ENCODE assay signal across 15 mouse cellular contexts in genomic region chr15:8783567-8783966, GRCm38 (mm10).
"Had no signal": no experiment of that assay in that cellular context is flagged by ENCODE, and none has a peak within 500 bp of the region (broad histone marks: within the 10 kb centered on the region; RNA-seq: fewer than 3 reads in every experiment).

No protein-coding gene starts in this region.

- H3K4me1 ChIP-seq: liver, embryonic 15.5 days had no signal

- H3K27me3 ChIP-seq: limb, embryonic 13.5 days; liver, embryonic 15.5 days; neural tube, embryonic 13.5 days had no signal

- DNase-seq: kidney, postnatal 36 days; layer of hippocampus, adult 9-11 months; layer of hippocampus, postnatal 36 days; lung, adult 2 months; lung, postnatal 36 days; midbrain, embryonic 14.5 days; right cerebral cortex, postnatal 4 days; spleen, adult 18-20 months; thymus, adult 18-20 months; thymus, postnatal 14 days had no signal

- H3K9ac ChIP-seq: limb, embryonic 13.5 days; liver, embryonic 15.5 days; neural tube, embryonic 13.5 days had no signal

- ATAC-seq: lung, postnatal 0 days had no signal

- H3K36me3 ChIP-seq: limb, embryonic 13.5 days; liver, embryonic 15.5 days; neural tube, embryonic 13.5 days had no signal

- H3K9me3 ChIP-seq: limb, embryonic 13.5 days; liver, embryonic 15.5 days; neural tube, embryonic 13.5 days had no signal

- H3K27ac ChIP-seq: kidney, postnatal 0 days; limb, embryonic 13.5 days; liver, embryonic 15.5 days; neural tube, embryonic 13.5 days had no signal

- H3K4me3 ChIP-seq: limb, embryonic 13.5 days; liver, embryonic 15.5 days; neural tube, embryonic 13.5 days had no signal

- H3K4me2 ChIP-seq: limb, embryonic 13.5 days; liver, embryonic 15.5 days; neural tube, embryonic 13.5 days had no signal
